Mouse (Mus musculus) myocyte (in vitro differentiated cells): ENCODE measurements around the gene Cic. TPM values are rescaled to one million over a fixed set of nuclear protein-coding genes. Genes with fewer than 3 reads are reported as not detected.

Experiments used
- H3K27me3 ChIP-seq: one replicate; pipeline ENCODE4 v1.6.1; 2011; ENCODE audit not compliant: control insufficient read depth, insufficient read depth, insufficient read length
- H3K36me3 ChIP-seq: one replicate; pipeline ENCODE4 v1.6.1; 2011; ENCODE audit not compliant: control insufficient read depth, insufficient read depth
- H3K4me2 ChIP-seq: one replicate; pipeline ENCODE4 v1.6.1; 2011; ENCODE audit warnings: low read depth, control low read depth
- H3K4me3 ChIP-seq: one replicate; pipeline ENCODE4 v1.5.1; 2011; ENCODE audit warnings: mild to moderate bottlenecking, control low read depth, moderate library complexity
- H3K79me2 ChIP-seq: one replicate; pipeline ENCODE4 v1.6.1; 2011; ENCODE audit not compliant: control insufficient read depth, insufficient read depth
- H3ac ChIP-seq: one replicate; pipeline ENCODE4 v1.6.1; 2011; ENCODE audit not compliant: control insufficient read depth, insufficient read length
- CEBPB ChIP-seq: IDR thresholded peaks from 2 replicates; pipeline ENCODE4 v1.6.1; 2011; ENCODE audit warnings: mild to moderate bottlenecking, moderate library complexity; ENCODE audit not compliant: poor library complexity, insufficient read depth, severe bottlenecking
- E2F4 ChIP-seq: IDR thresholded peaks from one replicate; pipeline ENCODE4 v1.6.1; 2011; ENCODE audit warnings: mild to moderate bottlenecking, control low read depth, moderate library complexity; ENCODE audit not compliant: insufficient read depth
- MAX ChIP-seq: IDR thresholded peaks from one replicate; pipeline ENCODE4 v1.6.1; 2011; ENCODE audit warnings: low read depth, mild to moderate bottlenecking, control low read depth
- MYOD1 ChIP-seq, 3 experiments: IDR thresholded peaks; one replicate each; pipeline ENCODE4 v1.6.1; 2011; ENCODE audit warnings: control low read depth in 2 of 3, low read depth in 2 of 3, mild to moderate bottlenecking in 2 of 3, moderate library complexity in 1 of 3; ENCODE audit not compliant: insufficient read length in 2 of 3, control insufficient read depth in 1 of 3
- MYOG ChIP-seq, 3 experiments: IDR thresholded peaks; one replicate each; pipeline ENCODE4 v1.6.1; 2011; ENCODE audit warnings: control low read depth in 2 of 3, low read depth in 2 of 3, mild to moderate bottlenecking in 2 of 3; ENCODE audit not compliant: insufficient read length in 2 of 3, control insufficient read depth in 1 of 3, insufficient read depth in 1 of 3
- POLR2A ChIP-seq: IDR thresholded peaks from one replicate; pipeline ENCODE4 v1.6.1; 2011; ENCODE audit warnings: low read depth, mild to moderate bottlenecking, control low read depth, moderate library complexity; ENCODE audit not compliant: insufficient read length
- POLR2AphosphoS2 ChIP-seq: IDR thresholded peaks from one replicate; pipeline ENCODE4 v1.6.1; 2011; ENCODE audit warnings: low read depth, control low read depth; ENCODE audit not compliant: insufficient read length
- REST ChIP-seq: IDR thresholded peaks from one replicate; pipeline ENCODE4 v1.6.1; 2011; ENCODE audit warnings: mild to moderate bottlenecking, control low read depth, moderate library complexity; ENCODE audit not compliant: insufficient read depth, insufficient read length
- SRF ChIP-seq: IDR thresholded peaks from one replicate; pipeline ENCODE4 v1.6.1; 2011; ENCODE audit warnings: low read depth; ENCODE audit not compliant: control insufficient read depth, insufficient read length
- TCF12 ChIP-seq: IDR thresholded peaks from one replicate; pipeline ENCODE4 v1.6.1; 2011; ENCODE audit warnings: mild to moderate bottlenecking, control low read depth; ENCODE audit not compliant: poor library complexity, insufficient read depth, severe bottlenecking
- TCF3 ChIP-seq: IDR thresholded peaks from one replicate; pipeline ENCODE4 v1.6.1; 2011; ENCODE audit warnings: low read depth, control low read depth; ENCODE audit not compliant: insufficient read length
- USF1 ChIP-seq: IDR thresholded peaks from one replicate; pipeline ENCODE4 v1.6.1; 2011; ENCODE audit warnings: low read depth, mild to moderate bottlenecking, control low read depth, moderate library complexity
- polyA plus RNA-seq: library from polyadenylated mRNA; unstranded; fragments of >200 nt; fragmentation: generic; extraction: Trizol; gene quantifications from one replicate; pipeline ENCODE4 v1.2.1, GENCODE M21; 2012; ENCODE audit warnings: missing spikeins

Cic gene
- polyA plus RNA-seq, 1 experiment, result 65.8 TPM

- no peaks in the 10 kb centered on the region for H3K36me3 ChIP-seq
- H3K4me3 ChIP-seq, result peak overlapping the region; percentile 84
- H3K79me2 ChIP-seq, result peaks cover 17% of the 10 kb centered on the region
- H3ac ChIP-seq, result no peak overlapping the region
- no peak for TF ChIP-seq TCF12
- no peak for TF ChIP-seq MYOG (IDR thresholded peaks at IDR 0.05; ENCODE audit: control insufficient read depth in 1 of 3, insufficient read depth in 1 of 3, insufficient read length in 2 of 3, low read depth in 2 of 3)
- no peak for TF ChIP-seq MYOD1 (IDR thresholded peaks at IDR 0.05; ENCODE audit: control insufficient read depth in 1 of 3, insufficient read length in 2 of 3, low read depth in 2 of 3)
- no peak for TF ChIP-seq REST
- no peak for TF ChIP-seq SRF
- TF ChIP-seq POLR2A, result no peak
- no peak for TF ChIP-seq POLR2AphosphoS2
- TF ChIP-seq USF1, result no peak
- TF ChIP-seq CEBPB, result no peak
- no peak for TF ChIP-seq TCF3
- TF ChIP-seq E2F4, result no peak
- no peak for TF ChIP-seq MAX
- no peaks in the 10 kb centered on the region for H3K27me3 ChIP-seq
- peak overlapping the region; percentile 97 for H3K4me2 ChIP-seq
Measured at GRCm38 (mm10) chr7:25266180-25266962, 1.1 kb upstream of the Cic start.

DNA sequence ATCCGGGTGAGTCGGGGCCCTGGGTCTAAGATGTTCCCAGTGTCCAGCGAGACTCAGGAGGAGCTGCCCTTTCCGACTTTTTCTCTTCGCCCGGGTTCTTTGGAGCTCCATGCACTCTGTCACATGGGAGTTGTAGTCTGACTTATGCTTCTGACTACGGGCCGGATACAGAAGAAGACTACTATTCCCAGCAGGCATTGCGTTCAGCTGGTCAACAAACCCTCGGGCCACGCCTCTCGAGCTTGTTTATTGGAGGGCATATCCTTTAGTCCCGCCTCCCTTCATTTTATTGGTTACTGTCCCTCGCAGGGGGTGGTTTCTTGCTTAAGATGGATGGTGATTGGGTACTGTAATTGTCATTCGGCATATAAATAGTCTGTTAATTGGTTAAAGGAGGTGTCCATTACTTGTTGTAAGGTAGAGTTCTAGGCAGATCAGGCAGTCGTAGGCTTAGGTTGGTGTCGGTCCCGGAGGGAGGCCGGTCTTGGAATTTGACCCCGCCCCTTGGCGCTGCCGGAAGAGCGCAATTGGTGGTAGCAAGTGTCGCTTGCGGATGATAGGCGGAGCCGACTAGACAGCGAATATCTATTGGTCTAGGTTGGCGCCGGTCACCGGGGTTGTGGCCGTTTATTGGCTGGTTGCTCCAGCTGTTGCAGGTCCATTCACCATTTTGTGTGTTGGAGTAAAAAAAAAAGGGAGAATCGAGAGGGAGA lies 403 bp downstream of the Cic start:
- peaks cover 17% of the 10 kb centered on the region for H3K79me2 ChIP-seq
- H3K4me3 ChIP-seq, result peak overlapping the region; percentile 84
- H3K4me2 ChIP-seq, result no peak overlapping the region
- no peak for TF ChIP-seq MYOD1 (IDR thresholded peaks at IDR 0.05; ENCODE audit: control insufficient read depth in 1 of 3, insufficient read length in 2 of 3, low read depth in 2 of 3)
- TF ChIP-seq POLR2AphosphoS2, result no peak
- TF ChIP-seq MYOG (IDR thresholded peaks at IDR 0.05; ENCODE audit: control insufficient read depth in 1 of 3, insufficient read depth in 1 of 3, insufficient read length in 2 of 3, low read depth in 2 of 3), result no peak
- H3K36me3 ChIP-seq, result no peaks in the 10 kb centered on the region
- H3K27me3 ChIP-seq, result no peaks in the 10 kb centered on the region
- H3ac ChIP-seq, result peak overlapping the region; percentile 24

DNA sequence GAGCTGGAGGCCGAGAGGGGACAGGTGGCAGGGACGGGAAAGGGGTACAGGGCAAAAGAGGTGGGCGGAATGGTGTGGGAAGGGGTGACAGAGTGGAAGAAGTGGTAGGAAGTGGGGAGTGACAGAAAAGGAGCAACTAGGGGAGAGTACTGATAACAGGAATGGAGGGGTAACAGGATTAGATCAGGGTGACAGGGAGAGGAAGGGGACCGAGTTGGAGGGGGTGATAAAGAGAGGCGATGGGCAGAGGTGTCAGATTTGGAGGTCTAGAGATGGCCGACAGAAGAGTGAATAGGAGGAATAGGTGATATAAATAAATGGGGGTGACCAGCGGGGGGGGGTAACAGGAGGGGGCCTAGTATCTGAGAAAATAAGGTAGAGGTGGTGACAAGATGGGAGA lies 1.1 kb downstream of the Cic start:
- Histone ChIP-seq H3K27me3 (no peaks in the 10 kb centered on the region), H3K36me3 (no peaks in the 10 kb centered on the region), H3ac (peak overlapping the region; percentile 24), H3K79me2 (peaks cover 17% of the 10 kb centered on the region), H3K4me3 (peak overlapping the region; percentile 84), H3K4me2 (peak overlapping the region; percentile 92)
- no peak for TF ChIP-seq TCF3
- peak in 1 of 3 experiments; percentile 64 for TF ChIP-seq MYOD1 (IDR thresholded peaks at IDR 0.05; ENCODE audit: control insufficient read depth in 1 of 3, insufficient read length in 2 of 3, low read depth in 2 of 3)

DNA sequence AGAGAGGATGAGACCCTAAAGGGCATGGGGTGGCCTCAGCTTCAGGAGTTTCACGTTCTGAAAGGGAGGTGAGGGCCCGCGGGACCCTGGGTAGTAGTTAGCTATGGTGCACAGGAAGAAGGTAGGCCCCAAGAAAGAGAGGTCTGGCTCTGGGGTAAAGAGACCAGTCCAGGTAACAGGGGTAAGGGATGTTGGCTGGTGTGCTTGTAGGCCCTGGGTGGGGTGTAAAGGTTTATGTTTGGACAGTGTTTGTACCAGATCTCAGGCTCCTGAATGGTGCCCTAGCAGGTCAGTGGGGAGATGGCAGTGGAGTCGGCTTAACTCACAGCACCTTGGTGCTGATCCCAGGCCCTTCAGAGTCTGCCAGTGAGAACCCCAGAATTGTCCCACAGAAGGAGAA lies 1.5 kb downstream of the Cic start:
- Histone ChIP-seq H3K79me2 (peaks cover 17% of the 10 kb centered on the region), H3K4me2 (peak overlapping the region; percentile 92), H3K27me3 (no peaks in the 10 kb centered on the region), H3K4me3 (peak overlapping the region; percentile 84), H3K36me3 (no peaks in the 10 kb centered on the region), H3ac (peak overlapping the region; percentile 24)
- TF ChIP-seq MYOG (IDR thresholded peaks at IDR 0.05; ENCODE audit: control insufficient read depth in 1 of 3, insufficient read depth in 1 of 3, insufficient read length in 2 of 3, low read depth in 2 of 3), result no peak
- no peak for TF ChIP-seq TCF12
- no peak for TF ChIP-seq USF1
- no peak for TF ChIP-seq MYOD1 (IDR thresholded peaks at IDR 0.05; ENCODE audit: control insufficient read depth in 1 of 3, insufficient read length in 2 of 3, low read depth in 2 of 3)
- no peak for TF ChIP-seq CEBPB
- TF ChIP-seq MAX, result no peak
- no peak for TF ChIP-seq SRF

DNA sequence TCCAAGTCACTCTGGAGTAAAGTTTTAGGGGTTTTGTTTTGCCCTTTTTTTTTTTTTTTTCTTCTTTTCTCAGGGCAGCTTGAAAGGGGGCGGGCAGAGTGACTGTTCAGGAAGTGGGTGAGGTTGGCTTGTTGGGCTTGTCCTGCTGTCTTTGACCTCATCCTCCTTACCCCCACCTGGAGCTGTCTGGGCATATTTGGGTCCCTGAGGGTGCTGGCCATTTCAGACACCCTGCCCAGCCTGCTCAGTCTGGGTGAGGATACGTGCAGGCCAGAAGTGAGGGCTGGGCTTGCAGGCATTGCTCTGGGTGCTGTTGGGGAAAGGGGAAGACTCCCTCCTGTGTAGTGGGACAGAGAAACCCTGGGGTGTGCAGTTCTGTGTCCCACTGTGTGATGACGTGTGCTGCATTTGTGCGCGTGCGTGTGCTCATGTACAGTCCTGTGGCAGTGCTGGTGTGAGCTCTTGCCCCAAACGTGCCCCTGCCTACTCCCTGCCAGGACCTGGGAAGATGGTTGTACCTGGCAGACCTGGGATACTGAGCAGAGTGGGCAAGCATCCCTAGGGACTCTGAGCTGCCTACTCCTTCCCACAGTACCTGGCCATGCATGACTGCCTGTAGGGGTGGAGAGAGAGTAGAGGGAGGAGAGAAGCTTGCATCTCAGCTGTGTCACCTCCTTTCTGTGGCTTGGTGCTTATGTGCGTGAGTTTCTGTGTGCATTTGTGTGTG lies 2.2 kb downstream of the Cic start:
- Histone ChIP-seq H3K27me3 (no peaks in the 10 kb centered on the region), H3K79me2 (peaks cover 17% of the 10 kb centered on the region), H3ac (peak overlapping the region; percentile 24), H3K4me3 (peak overlapping the region; percentile 84), H3K36me3 (no peaks in the 10 kb centered on the region), H3K4me2 (peak overlapping the region; percentile 92)
- TF ChIP-seq MAX (no peak), POLR2AphosphoS2 (peak; percentile 62)
